Mouse (Mus musculus): ENCODE measurements around the gene Mrpl53. TPM values are rescaled to one million over a fixed set of nuclear protein-coding genes. Genes with fewer than 3 reads are reported as not detected.
A peak's percentile ranks its signal among the peaks of the same experiment; 100 is the strongest.

Mrpl53 gene
- total RNA-seq, 2 experiments from 2014 or later: 77.6 to 82.6 TPM

GRCm38 (mm10) chr6:83120930-83121862 lies 12.4 kb downstream of the Mrpl53 start, which contains the start of gene Wbp1:
Gene Wbp1, minus strand, starts transcription at chr6:83121559.
- DNase-seq (ENCODE audit: low spot score in 2 of 2): peak; percentile 74 to 90

- DNase-seq (ENCODE audit: low spot score in 2 of 2): no peak
These were observed 13.2 kb downstream of the Mrpl53 start for GRCm38 (mm10) chr6:83121863-83122710.

- DNase-seq (ENCODE audit: low spot score in 2 of 2): no peak
These were observed 14.1 kb downstream of the Mrpl53 start for GRCm38 (mm10) chr6:83122961-83123360.

GRCm38 (mm10) chr6:83124851-83125312 lies 16.0 kb downstream of the Mrpl53 start:
- DNase-seq (ENCODE audit: low spot score in 2 of 2): peak; percentile 72 to 88

- DNase-seq (ENCODE audit: low spot score in 2 of 2): no peak
These were observed 16.5 kb downstream of the Mrpl53 start, which contains the start of gene Ino80b for GRCm38 (mm10) chr6:83125331-83125730. Gene Ino80b, minus strand, starts transcription at chr6:83125431.

- DNase-seq (ENCODE audit: low spot score in 2 of 2): no peak
These were observed 18.6 kb downstream of the Mrpl53 start for GRCm38 (mm10) chr6:83127419-83127818.

GRCm38 (mm10) chr6:83131469-83132034 lies 22.7 kb downstream of the Mrpl53 start:
- DNase-seq (ENCODE audit: low spot score in 2 of 2): no peak

- DNase-seq (ENCODE audit: low spot score in 2 of 2): no peak
These were observed 23.5 kb downstream of the Mrpl53 start for GRCm38 (mm10) chr6:83132176-83132919.

- no peak for DNase-seq (ENCODE audit: low spot score in 2 of 2)
These were observed 25.4 kb downstream of the Mrpl53 start for GRCm38 (mm10) chr6:83134226-83134625.

- DNase-seq (ENCODE audit: low spot score in 2 of 2): no peak
These were observed 26.2 kb downstream of the Mrpl53 start, which contains the start of gene Rtkn for GRCm38 (mm10) chr6:83134951-83135513. Gene Rtkn, plus strand, starts transcription at chr6:83135463.

GRCm38 (mm10) chr6:83135571-83136161 lies 26.8 kb downstream of the Mrpl53 start:
- DNase-seq (ENCODE audit: low spot score in 2 of 2): no peak

- DNase-seq (ENCODE audit: low spot score in 2 of 2): no peak
These were observed 27.5 kb downstream of the Mrpl53 start for GRCm38 (mm10) chr6:83136291-83136880.

- DNase-seq (ENCODE audit: low spot score in 2 of 2): peak in 1 of 2 experiments; percentile 60
These were observed 28.2 kb downstream of the Mrpl53 start for GRCm38 (mm10) chr6:83136881-83137575.

- peak; percentile 71 to 83 for DNase-seq (ENCODE audit: low spot score in 2 of 2)
These were observed 28.7 kb downstream of the Mrpl53 start for GRCm38 (mm10) chr6:83137576-83137950.

- no peak for DNase-seq (ENCODE audit: low spot score in 2 of 2)
These were observed 29.2 kb downstream of the Mrpl53 start for GRCm38 (mm10) chr6:83138056-83138455.

GRCm38 (mm10) chr6:83140044-83140443 lies 31.2 kb downstream of the Mrpl53 start:
- no peak for DNase-seq (ENCODE audit: low spot score in 2 of 2)

- no peak for DNase-seq (ENCODE audit: low spot score in 2 of 2)
These were observed 32.8 kb downstream of the Mrpl53 start for GRCm38 (mm10) chr6:83141636-83142035.

- DNase-seq (ENCODE audit: low spot score in 2 of 2): no peak
These were observed 33.4 kb downstream of the Mrpl53 start for GRCm38 (mm10) chr6:83142211-83142731.
